Mouse (Mus musculus): Measurements from ENCODE around the gene Hoxb6. TPM values are rescaled to one million over a fixed set of nuclear protein-coding genes. Genes with fewer than 3 reads are reported as not detected.

Gene Hoxb6
- total RNA-seq, 2 experiments from 2014 or later = 0.56 to 2.0 TPM

DNA sequence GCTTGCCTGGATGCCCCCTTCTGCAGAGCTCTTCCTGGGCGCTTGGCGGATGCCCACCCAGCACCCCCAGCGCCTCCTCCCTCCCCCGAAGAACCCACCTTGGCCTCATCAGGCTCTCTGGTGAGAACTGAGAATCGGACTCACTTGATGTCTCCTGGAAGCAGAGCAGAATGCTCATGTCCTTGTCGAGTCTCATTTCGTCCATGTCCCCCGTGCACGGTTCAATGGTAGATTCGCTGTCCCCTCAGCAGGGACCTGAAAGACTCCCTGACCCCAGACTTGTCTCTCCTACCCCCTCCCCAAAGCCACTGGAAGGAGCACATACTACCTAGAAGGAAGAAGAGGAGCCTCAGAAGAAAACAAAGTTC, 8.8 kb downstream of the Hoxb6 start:
- no peak for DNase-seq

DNA sequence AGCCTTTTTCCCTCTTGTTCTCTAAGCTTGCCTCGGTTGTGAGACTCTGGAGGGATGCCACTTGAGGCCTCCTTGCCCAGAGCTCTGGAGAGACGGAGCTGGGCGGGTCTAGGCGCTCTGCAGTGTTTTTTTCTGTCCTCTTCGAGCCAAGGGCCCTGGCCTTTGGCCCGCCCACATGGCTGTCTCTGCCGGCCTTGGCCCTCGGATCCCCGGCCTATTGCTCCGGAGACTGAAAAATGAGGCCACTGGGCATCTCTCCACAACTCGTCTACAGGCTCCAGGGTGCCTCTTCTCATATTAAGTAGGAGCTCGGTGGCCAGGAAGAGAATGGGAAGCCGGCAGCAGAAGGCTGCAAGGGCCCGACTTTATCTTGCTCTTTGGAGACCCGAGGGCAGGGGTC, 9.6 kb downstream of the Hoxb6 start:
- DNase-seq = no peak

DNA sequence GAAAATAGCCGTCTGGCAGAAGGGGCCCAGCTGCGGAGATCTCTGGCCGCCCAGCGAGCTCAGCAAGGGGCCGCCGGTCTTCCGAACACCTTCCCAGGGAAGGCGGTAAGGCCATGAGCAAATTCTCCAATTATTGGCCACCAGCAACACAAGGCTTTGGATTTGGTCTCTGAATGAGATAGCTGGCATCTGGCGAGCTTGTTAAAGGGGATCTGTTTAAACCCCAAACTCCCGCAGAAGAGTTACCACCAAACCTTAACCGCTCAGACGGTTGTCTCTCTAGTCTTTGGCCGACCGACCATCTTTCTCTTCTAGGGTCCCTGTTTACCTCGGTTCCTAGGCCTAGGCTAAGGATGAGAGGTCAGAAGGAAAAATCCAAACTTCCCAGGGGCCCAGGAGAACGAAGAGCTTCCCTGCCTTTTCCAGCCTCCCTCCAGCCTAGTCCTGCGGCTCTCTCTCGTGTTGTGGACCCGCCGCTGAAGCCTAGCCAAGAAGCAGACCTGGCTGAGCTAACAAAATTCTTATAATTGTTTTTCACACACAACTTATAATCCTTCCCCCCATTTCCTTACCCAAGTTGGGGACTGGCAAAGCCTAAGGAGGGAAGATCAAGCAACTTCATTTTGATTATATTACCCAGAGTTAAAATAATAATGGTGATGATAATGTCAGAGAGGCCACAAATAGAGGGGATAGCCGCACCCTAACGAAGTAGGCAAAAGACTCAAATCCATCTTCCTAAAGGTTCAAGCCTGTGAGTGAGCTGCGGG, 10.3 kb downstream of the Hoxb6 start:
- no peak for DNase-seq

- peak; percentile 75 for DNase-seq
Measured at GRCm38 (mm10) chr11:96303151-96304099, 11.1 kb downstream of the Hoxb6 start, which contains the start of gene Hoxb5. Gene Hoxb5 (plus strand): TSS chr11:96303336.

DNA sequence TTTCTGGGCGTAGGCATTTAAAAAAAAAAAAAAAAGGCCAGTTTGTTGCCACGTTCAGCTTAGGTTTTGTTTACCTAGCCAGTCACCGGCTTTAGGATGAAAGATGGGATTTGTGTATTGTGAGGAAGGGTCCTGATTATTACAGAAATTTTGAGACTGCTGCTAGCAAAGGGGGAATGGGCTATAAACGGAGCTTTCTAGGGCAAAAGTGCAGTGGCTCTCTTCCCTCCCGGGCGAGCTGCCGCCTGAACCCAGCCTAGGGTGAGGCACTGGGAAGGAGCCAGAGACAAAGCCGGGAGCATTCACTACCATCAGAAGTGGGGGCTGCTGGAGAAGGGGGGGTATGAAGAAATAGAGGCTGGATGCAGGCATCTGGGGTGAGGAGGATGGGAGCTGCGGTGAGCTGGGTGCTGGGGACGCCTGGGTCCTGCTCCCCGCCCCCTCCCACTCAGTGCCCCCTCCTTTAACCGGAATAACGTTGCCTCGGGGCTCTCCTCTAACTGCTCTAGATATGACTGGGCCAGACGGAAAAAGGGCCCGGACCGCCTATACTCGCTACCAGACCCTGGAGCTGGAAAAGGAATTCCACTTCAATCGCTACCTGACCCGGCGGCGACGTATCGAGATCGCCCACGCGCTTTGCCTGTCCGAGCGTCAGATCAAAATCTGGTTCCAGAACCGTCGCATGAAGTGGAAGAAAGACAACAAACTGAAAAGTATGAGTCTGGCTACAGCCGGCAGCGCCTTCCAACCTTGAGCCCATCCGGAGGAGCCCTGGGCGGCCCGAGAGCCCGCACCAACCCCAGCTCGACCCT, 12.3 kb downstream of the Hoxb6 start:
- DNase-seq = no peak

- no peak for DNase-seq
Measured at GRCm38 (mm10) chr11:96305505-96306182, 13.4 kb downstream of the Hoxb6 start.

- DNase-seq = no peak
Measured at GRCm38 (mm10) chr11:96306183-96306907, 14.1 kb downstream of the Hoxb6 start.

- no peak for DNase-seq
Measured at GRCm38 (mm10) chr11:96306908-96307269, 14.6 kb downstream of the Hoxb6 start.

DNA sequence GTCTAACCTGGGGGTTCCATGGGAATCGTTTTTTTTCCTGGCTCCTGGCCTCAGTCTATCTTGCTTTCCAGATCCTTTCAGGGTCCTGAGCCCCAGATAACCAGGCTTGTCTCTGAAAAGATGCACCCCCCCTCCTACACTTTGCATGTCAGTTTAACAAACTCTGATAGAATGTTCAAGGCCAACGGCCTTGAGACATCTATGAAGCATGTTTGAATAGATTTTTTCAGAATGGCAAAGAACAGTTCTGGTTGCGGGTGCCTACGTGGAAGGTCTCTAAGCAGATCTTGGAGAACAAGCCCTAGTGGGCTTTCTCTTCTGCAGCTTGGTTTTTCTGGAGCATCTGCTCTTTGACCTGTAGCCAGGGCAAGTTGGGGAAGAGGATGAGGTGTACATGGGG, 16.5 kb downstream of the Hoxb6 start:
- DNase-seq = no peak

GRCm38 (mm10) chr11:96309288-96309687, 17.0 kb downstream of the Hoxb6 start:
- DNase-seq = no peak

DNA sequence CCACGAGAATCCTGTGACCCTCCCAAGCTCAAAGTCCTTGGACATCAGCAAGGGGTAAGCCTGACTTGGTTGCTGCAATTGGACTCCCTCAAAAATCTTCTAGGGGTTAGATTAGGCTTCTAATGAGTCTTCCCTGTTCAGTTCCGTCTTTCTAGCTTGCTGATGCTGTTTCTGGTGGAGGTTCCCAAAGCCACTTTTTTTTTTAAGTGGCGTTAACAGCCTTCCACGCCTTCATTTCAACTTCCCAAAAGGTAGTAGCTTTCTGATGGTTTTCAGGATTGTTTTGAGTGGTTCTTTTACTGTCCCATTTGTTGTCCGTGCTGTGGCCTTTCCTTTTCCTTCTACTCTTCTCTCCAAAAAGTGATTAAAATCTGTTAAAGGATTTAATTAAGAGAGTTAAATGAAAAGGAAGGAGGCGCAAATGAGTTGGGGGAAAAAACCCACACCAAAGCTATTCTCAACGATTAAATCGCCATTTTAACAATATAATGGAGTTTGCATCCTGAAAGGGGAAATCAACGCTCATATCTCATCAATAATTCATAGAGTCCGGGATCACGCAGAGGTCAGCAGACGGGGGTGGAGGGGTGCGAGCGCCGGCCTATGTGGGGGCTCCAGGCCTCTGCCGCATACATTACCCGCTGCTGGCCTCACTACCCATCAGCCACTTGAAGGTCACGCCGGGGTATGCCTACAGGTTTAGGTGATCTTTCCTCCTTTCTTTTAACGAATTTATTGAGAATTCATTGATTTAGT, 18.1 kb downstream of the Hoxb6 start:
- DNase-seq = no peak

DNA sequence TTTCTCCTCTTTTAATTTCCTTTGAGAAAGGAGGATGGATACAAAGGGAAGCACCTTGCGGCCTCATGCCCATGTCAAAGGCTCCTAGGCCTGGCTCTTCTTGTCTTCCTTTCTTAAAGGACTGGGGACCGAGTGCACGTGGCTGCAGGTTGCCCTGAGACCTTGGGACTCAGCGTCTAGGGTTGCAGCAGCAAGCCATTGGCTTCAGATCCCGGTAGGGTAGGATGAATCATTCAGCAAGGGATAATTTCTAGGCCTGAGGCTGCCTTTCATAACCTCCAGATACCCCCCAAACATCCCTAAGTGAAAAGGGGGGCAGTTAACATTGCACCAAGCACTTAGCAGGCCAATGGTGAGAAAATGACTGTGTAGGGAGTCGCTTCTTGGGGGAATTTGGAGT, 18.8 kb downstream of the Hoxb6 start:
- DNase-seq = no peak

- DNase-seq = peak; percentile 48
Measured at GRCm38 (mm10) chr11:96311520-96312417, 19.5 kb downstream of the Hoxb6 start.

DNA sequence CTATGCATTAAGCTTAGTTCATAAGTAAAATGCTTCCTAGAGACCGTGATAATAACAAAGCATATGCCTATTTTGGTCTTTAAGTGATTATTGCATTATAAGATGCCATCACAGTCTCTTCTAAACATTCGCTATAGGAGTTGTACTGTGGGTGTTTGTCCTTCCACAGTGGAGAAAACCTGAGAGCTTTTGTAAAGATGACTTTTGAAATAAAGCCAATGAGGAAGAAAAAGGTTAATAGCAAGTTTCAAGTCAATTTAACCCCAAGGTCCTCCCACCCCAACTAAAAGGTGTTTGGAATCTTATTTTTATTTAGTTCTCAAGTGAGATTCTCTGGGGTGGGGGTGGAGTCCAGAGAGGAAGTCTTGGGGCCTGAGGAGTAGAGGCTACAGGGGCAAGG, 20.9 kb downstream of the Hoxb6 start:
- DNase-seq = no peak

GRCm38 (mm10) chr11:96313806-96314428, 21.6 kb downstream of the Hoxb6 start:
- DNase-seq = no peak

DNA sequence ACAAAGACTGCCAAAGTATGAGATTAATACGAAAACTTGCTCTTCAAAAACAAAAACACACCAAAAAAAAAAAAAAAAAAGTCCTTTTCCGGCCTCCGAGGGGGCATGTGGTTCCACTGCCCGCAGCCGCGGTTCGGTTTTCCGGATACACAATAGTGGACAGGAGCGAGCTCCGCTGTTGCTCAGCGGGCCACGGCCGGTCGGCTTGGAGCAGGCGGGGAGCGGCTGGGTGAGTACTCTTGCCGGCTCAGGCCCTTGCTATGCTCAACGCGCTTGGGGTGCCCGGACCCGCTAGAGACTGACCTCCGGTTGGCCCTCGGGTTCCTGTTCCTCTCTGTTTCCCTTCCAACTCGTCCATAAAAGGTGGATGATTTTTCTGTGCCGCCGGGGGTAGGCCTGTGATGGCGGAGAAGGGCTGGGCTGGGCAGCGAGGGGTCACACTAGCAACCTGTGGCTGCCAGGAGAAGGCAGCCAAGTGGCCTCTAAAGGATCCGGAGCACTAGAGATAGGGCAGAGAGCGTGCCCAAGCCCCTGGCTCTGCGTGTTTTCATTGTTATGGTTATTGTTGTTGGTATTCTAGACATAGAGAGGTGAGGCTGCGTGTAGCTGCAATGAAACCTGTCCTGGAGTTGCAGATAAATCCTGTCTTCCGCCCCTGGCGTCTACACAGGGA, 22.5 kb downstream of the Hoxb6 start:
- peak; percentile 31 for DNase-seq

DNA sequence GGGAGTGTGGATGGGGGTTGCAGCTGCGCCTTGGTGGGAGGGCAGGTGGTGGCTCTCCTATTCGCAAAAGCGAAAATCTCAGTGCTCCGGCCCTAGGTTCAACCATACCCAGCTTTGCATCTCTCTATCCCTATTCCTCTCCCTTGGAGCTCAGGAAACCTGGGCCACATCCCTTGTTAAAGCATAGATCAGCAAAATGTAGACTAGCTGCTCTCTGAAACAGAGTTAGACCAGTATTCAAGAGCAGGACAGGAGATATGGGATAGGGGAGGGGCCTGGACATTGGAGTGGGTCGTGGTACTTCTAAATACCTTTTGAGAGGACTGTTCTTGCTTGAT, 23.0 kb downstream of the Hoxb6 start:
- DNase-seq = no peak

Measured in gastrocnemius, postnatal 10 days (tissue).